Mouse (Mus musculus) ES-Bruce4 (cell line): ENCODE measurements around the gene Xndc1. TPM values are rescaled to one million over a fixed set of nuclear protein-coding genes. Genes with fewer than 3 reads are reported as not detected.

ENCODE experiments used
- H3K27ac ChIP-seq: 2 replicates; pipeline ENCODE4 v1.5.1; 2012; ENCODE audit warnings: low read length, inconsistent platforms; ENCODE audit not compliant: insufficient read depth
- H3K27me3 ChIP-seq: 2 replicates; pipeline ENCODE4 v1.6.1; 2012; ENCODE audit warnings: mild to moderate bottlenecking, low read length, inconsistent platforms; ENCODE audit not compliant: control insufficient read depth, poor library complexity, insufficient read depth, severe bottlenecking
- H3K36me3 ChIP-seq: 2 replicates; pipeline ENCODE4 v1.6.1; 2012; ENCODE audit warnings: inconsistent platforms, mild to moderate bottlenecking, low read length, moderate library complexity; ENCODE audit not compliant: control insufficient read depth, poor library complexity, insufficient read depth, severe bottlenecking
- H3K4me1 ChIP-seq: one replicate; pipeline ENCODE4 v1.8.1; 2011; ENCODE audit warnings: low read length; ENCODE audit not compliant: control insufficient read depth, insufficient read depth
- H3K4me3 ChIP-seq: 2 replicates; pipeline ENCODE4 v1.5.1; 2011; ENCODE audit warnings: low read depth, mild to moderate bottlenecking, low read length
- H3K9ac ChIP-seq: 2 replicates; pipeline ENCODE4 v1.6.1; 2012; ENCODE audit warnings: low read depth, mild to moderate bottlenecking, inconsistent platforms; ENCODE audit not compliant: poor library complexity, severe bottlenecking
- H3K9me3 ChIP-seq: replicated peaks from 2 replicates; pipeline ENCODE4 v1.6.1; 2012; ENCODE audit warnings: mild to moderate bottlenecking, low read length, inconsistent platforms; ENCODE audit not compliant: control insufficient read depth, poor library complexity, insufficient read depth, severe bottlenecking
- CTCF ChIP-seq: IDR thresholded peaks from one replicate; pipeline ENCODE4 v1.8.1; 2011; ENCODE audit warnings: low read depth, low read length
- EP300 ChIP-seq: IDR thresholded peaks from 2 replicates; pipeline ENCODE4 v1.6.1; 2011; ENCODE audit warnings: low read depth, low read length; ENCODE audit not compliant: insufficient read depth
- POLR2A ChIP-seq: IDR thresholded peaks from one replicate; pipeline ENCODE4 v1.8.1; 2011; ENCODE audit warnings: low read length; ENCODE audit not compliant: insufficient read depth
- polyA plus RNA-seq: library from polyadenylated mRNA; stranded (reverse); fragments of >200 nt; gene quantifications from 2 replicates; pipeline ENCODE4 v1.2.4, GENCODE M21; 2011; ENCODE audit warnings: low read depth; ENCODE audit not compliant: missing spikeins, insufficient read depth, insufficient read length

Gene Xndc1
- polyA plus RNA-seq, 1 experiment: 54.2 TPM

DNA sequence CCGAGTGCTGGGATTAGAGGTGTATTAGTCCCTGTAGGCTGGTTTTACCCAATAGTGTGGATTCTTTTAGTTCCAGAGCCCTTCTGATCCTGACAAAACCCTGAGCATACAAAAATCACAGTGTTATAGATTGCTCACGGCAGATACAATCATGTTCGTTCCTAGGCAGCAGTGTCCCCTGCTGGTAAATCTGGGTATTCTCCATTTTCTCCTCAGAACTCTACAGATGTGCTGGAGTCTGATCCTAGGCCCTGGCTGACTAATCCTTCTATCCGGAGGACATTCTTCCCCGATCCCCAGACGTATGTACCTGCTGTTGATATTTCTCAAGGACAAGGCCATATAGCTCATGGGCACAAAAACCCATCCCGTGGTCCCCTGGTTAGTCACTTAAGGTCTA lies 13.2 kb downstream of the Xndc1 start:
- Histone ChIP-seq H3K9me3 (no peaks in the 10 kb centered on the region), H3K9ac (no peak overlapping the region), H3K4me3 (no peak overlapping the region), H3K4me1 (no peaks in the 10 kb centered on the region), H3K36me3 (peaks cover 20% of the 10 kb centered on the region), H3K27ac (no peak overlapping the region), H3K27me3 (no peaks in the 10 kb centered on the region)
- TF ChIP-seq CTCF: no peak
- TF ChIP-seq POLR2A: no peak
- no peak for TF ChIP-seq EP300

DNA sequence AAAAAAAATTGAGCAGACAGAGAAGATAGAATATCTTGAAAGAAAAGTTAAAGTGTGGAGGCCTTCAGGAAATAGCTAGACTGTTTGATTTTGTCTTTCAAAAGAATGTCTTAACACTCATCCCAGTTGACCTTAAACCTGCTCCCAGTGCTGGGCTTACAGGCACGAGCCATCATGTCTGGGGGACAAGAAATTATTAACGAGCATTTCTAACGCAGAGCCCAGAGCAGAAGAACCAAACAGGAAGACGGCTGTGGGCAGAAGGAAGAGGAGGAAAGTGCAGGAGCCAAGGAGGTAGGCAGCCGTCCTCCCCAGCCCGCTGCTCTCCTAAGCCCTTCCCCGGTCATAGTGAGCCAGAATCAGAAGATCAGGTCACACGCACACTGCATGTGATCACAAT lies 15.0 kb downstream of the Xndc1 start:
- H3K4me1 ChIP-seq: no peaks in the 10 kb centered on the region
- no peak for TF ChIP-seq POLR2A
- TF ChIP-seq CTCF: no peak
- no peak for TF ChIP-seq EP300
- peaks cover 17% of the 10 kb centered on the region for H3K36me3 ChIP-seq
- H3K27ac ChIP-seq: no peak overlapping the region
- H3K27me3 ChIP-seq: no peaks in the 10 kb centered on the region
- H3K9me3 ChIP-seq: no peaks in the 10 kb centered on the region
- H3K4me3 ChIP-seq: no peak overlapping the region
- H3K9ac ChIP-seq: no peak overlapping the region

DNA sequence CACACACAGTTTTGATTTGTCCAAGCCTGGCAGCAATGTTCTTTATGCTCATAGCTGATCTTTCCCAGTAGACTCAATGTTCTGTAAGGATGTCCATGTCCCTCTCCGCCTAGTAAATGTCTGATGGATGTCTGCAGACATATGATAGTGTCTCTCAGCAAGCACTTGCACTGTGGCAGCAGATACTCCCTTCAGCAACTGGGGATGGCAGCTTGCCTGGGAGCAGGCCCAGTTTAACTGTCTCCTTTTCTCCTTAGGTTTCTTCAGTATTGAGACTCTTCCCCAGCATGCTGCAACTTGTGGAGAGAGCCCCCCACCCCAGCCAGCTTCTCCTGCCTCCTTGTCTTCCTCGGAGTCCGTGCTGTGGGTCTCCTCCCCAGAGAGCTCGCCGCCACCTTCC lies 16.5 kb downstream of the Xndc1 start:
- Histone ChIP-seq H3K36me3 (peaks cover 17% of the 10 kb centered on the region), H3K4me1 (no peaks in the 10 kb centered on the region), H3K27me3 (no peaks in the 10 kb centered on the region), H3K9me3 (no peaks in the 10 kb centered on the region), H3K4me3 (no peak overlapping the region), H3K9ac (no peak overlapping the region), H3K27ac (no peak overlapping the region)
- TF ChIP-seq POLR2A: no peak
- TF ChIP-seq EP300: no peak
- no peak for TF ChIP-seq CTCF

DNA sequence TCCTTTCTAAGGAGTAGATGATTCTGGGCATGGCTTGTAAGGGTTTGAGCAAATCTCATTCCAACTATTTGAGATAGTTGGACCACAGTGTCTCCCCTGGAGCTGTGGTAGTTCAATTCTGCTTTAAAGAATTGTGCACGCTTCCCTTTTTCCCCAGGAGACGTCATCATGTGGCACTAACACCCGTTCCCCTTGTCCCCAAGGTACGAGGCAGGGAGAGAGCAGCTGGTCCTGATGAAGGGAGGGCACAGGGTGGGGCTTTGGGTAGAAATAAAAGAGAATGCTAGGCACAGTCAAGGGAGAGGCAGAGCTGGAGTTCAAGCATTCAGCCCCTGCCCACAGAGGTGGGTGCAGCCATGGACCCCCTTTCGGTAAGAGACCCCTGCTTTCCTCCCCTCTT lies 17.5 kb downstream of the Xndc1 start, which contains the start of gene Trpc2:
Trpc2 (plus strand) TSS at position 301 of the 400 bp plus-strand sequence.
- Histone ChIP-seq H3K9ac (no peak within 1 kb of the TSS), H3K36me3 (peaks cover 17% of the 10 kb centered on the region), H3K4me3 (no peak within 1 kb of the TSS), H3K27ac (no peak within 1 kb of the TSS), H3K27me3 (no peaks in the 10 kb centered on the region), H3K4me1 (no peaks in the 10 kb centered on the region), H3K9me3 (no peaks in the 10 kb centered on the region)
- TF ChIP-seq EP300 (no peak), CTCF (no peak), POLR2A (no peak)

DNA sequence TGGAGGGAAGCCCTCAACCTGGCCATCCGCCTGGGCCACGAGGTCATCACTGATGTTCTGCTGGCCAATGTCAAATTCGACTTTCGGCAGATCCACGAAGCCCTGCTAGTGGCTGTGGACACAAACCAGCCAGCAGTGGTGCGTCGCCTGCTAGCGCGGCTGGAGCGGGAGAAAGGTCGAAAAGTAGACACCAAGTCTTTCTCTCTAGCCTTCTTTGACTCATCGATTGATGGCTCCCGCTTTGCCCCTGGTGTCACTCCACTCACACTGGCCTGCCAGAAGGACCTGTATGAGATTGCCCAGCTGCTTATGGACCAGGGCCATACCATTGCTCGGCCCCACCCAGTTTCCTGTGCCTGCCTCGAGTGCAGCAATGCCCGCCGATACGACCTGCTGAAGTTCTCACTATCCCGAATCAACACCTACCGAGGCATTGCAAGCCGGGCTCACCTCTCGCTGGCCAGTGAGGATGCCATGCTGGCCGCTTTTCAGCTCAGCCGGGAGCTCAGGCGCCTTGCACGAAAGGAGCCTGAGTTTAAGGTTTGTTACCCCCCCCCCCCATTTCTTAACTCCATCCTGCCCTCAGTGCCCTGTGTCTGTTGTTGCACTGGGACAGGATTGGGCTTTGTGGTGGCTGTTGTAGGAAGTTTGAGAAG lies 18.9 kb downstream of the Xndc1 start:
- H3K27me3 ChIP-seq: no peaks in the 10 kb centered on the region
- peaks cover 12% of the 10 kb centered on the region for H3K36me3 ChIP-seq
- no peak overlapping the region for H3K27ac ChIP-seq
- H3K4me1 ChIP-seq: no peaks in the 10 kb centered on the region
- no peaks in the 10 kb centered on the region for H3K9me3 ChIP-seq
- no peak for TF ChIP-seq EP300
- no peak for TF ChIP-seq CTCF
- TF ChIP-seq POLR2A: no peak
- no peak overlapping the region for H3K9ac ChIP-seq
- no peak overlapping the region for H3K4me3 ChIP-seq

DNA sequence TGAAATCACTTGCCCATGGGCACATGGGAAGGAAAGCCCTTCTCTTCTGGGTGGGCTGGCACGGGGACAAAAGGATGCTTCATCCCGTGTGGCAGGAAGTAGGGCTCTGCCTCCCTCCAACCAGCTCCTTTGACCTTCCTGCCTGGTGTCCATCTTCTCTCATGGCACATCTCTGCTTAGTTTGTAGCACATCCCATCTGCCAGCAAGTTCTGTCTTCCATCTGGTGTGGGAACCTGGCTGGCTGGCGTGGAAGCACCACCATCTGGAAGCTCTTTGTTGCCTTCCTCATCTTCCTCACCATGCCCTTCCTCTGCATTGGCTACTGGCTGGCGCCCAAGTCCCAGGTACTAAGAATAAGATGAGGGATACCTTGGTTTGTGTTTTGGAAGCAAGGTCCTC lies 22.0 kb downstream of the Xndc1 start:
- no peak overlapping the region for H3K4me3 ChIP-seq
- no peaks in the 10 kb centered on the region for H3K9me3 ChIP-seq
- H3K36me3 ChIP-seq: no peaks in the 10 kb centered on the region
- H3K9ac ChIP-seq: no peak overlapping the region
- TF ChIP-seq CTCF (no peak), POLR2A (no peak), EP300 (no peak)
- H3K4me1 ChIP-seq: no peaks in the 10 kb centered on the region
- H3K27ac ChIP-seq: no peak overlapping the region
- no peaks in the 10 kb centered on the region for H3K27me3 ChIP-seq
